7 mouse cellular contexts compared by ENCODE assay signal in the genomic region with DNA sequence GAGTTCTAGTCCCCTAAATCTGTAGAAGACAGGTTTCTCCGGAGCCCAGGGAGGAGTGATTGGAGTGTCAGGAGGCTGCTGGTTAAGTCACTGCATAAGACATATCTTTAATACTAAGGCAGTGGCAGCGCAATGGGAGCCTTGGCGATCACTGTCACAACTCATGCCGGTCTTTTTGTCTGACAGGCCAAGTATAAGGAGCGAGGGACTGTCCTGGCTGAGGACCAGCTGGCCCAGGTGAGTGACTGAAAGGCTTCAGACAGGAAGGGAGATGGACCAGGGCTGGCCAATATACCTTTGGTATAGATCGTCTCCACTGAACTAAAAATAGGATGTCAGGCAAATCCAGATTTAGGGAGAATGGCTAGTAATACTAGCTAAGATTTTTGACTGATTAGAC. TPM values are rescaled to one million over a fixed set of nuclear protein-coding genes. Genes with fewer than 3 reads are reported as not detected.
DNase-seq lines count a peak whose midpoint lies in the region; ATAC-seq and TF ChIP-seq lines count a peak whose summit lies in the region.

No protein-coding gene starts in this region.

- TF ChIP-seq CTCF in lung, adult 2 months (IDR thresholded peaks at IDR 0.05; ENCODE audit: insufficient read depth, low read length), result no peak
- TF ChIP-seq CTCF in cortical plate, adult 2 months (IDR thresholded peaks at IDR 0.05; ENCODE audit: extremely low read depth, insufficient read depth, low read length), result no peak

- no peak for TF ChIP-seq POLR2A in lung, adult 2 months (IDR thresholded peaks at IDR 0.05; ENCODE audit: borderline replicate concordance, extremely low read depth, low read depth, low read length)
- no peak for TF ChIP-seq POLR2A in cortical plate, adult 2 months (IDR thresholded peaks at IDR 0.05; ENCODE audit: extremely low read depth, insufficient read depth, low read length)

- H3K4me3 ChIP-seq in lung, adult 2 months (replicated peaks; ENCODE audit: extremely low read depth, low read depth, low read length), result peak overlapping the region; percentile 100
- peak overlapping the region; percentile 72 for H3K4me3 ChIP-seq in cortical plate, adult 2 months (ENCODE audit: insufficient read depth, low read length)
- peak overlapping the region; percentile 77 for H3K4me3 ChIP-seq in hindbrain, embryonic 10.5 days
- H3K4me3 ChIP-seq in macrophage (ENCODE audit: inconsistent target), result peak overlapping the region; percentile 98

- DNase-seq in lung, adult 2 months, result no peak
- no peak for DNase-seq in lung, postnatal 25 days (ENCODE audit: low spot score)
- DNase-seq in hindbrain, embryonic 10.5 days (ENCODE audit: low spot score), result no peak
- DNase-seq in right cerebral cortex, postnatal 36 days (ENCODE audit: low spot score in 2 of 2), result no peak

- no peaks in the 10 kb centered on the region for H3K27me3 ChIP-seq in hindbrain, embryonic 10.5 days (ENCODE audit: insufficient read depth, poor library complexity, severe bottlenecking)

- peaks cover 30% of the 10 kb centered on the region for H3K36me3 ChIP-seq in hindbrain, embryonic 10.5 days
- peaks cover 19% of the 10 kb centered on the region for H3K36me3 ChIP-seq in macrophage (ENCODE audit: inconsistent target)

- H3K4me1 ChIP-seq in lung, adult 2 months (ENCODE audit: control insufficient read depth, insufficient read depth, low read length), result peaks cover 9% of the 10 kb centered on the region
- peaks cover 2% of the 10 kb centered on the region; the same call in 1 of the 2 replicates for H3K4me1 ChIP-seq in cortical plate, adult 2 months (ENCODE audit: control insufficient read depth, insufficient read depth, low read length)
- peaks cover 23% of the 10 kb centered on the region for H3K4me1 ChIP-seq in hindbrain, embryonic 10.5 days (replicated peaks)

- H3K79me2 ChIP-seq in macrophage (ENCODE audit: inconsistent target), result peaks cover 24% of the 10 kb centered on the region

- no peaks in the 10 kb centered on the region for H3K9me3 ChIP-seq in hindbrain, embryonic 10.5 days

- H3K27ac ChIP-seq in cortical plate, adult 2 months (ENCODE audit: insufficient read depth, low read length), result no peak overlapping the region
- peak overlapping the region; percentile 89 for H3K27ac ChIP-seq in hindbrain, embryonic 10.5 days
- peak overlapping the region; percentile 28; the same call in 1 of the 2 replicates for H3K27ac ChIP-seq in macrophage

- no peak for ATAC-seq in activated CD4-positive, CD25-positive, alpha-beta regulatory T cell, adult 4 months

- 7% methylated on average over 6 of the region's 6 CpGs for WGBS in lung, adult 2 months
- 12% methylated on average over 6 of the region's 6 CpGs for WGBS in hindbrain, embryonic 10.5 days
- WGBS in macrophage (ENCODE audit: missing documents), result 12% methylated on average over 6 of the region's 6 CpGs

RNA-seq across cellular contexts. Expression of gene Snf8, which starts 0.4 kb away (rescaled TPM):
- 18.1 and 24.1 TPM in 2 replicates for polyA plus RNA-seq in lung, adult 2 months (2012; rRNA removed)
- 94.2 and 96.9 TPM in 2 replicates for polyA plus RNA-seq in cortical plate, adult 2 months (2012; rRNA removed)
- 118 and 126 TPM in 2 replicates for polyA plus RNA-seq in hindbrain, embryonic 10.5 days (2016; fragmentation: Nextera tagmentation; extraction: Ambion mirVana)
- 10 to 100 TPM; 27.4 to 71.1 (median 53.8) TPM for total RNA-seq in macrophage (2018; cell fraction: chromatin; rRNA removed)
- 100 to 1,000 TPM in 4 of 26 experiments, 10 to 100 TPM in 22; 76.1 to 112 (median 90.6) TPM for total RNA-seq in macrophage (2018; cell fraction: cytosol; rRNA removed)
- total RNA-seq in macrophage (2018; cell fraction: nucleus; rRNA removed), result 10 to 100 TPM; 30.2 to 56.7 (median 44.0) TPM
- polyA plus RNA-seq in macrophage (2018), result 81.3 to 105 TPM (median 84.8 TPM) in 3 replicates
- 10 to 100 TPM; 39.3 to 54.1 TPM for polyA plus RNA-seq in activated CD4-positive, CD25-positive, alpha-beta regulatory T cell, adult 4 months (2017; shearing (Covaris generic))

RNA-seq across cellular contexts. Expression of gene Gip, which starts 10.8 kb away (rescaled TPM):
- not detected in 2 replicates for polyA plus RNA-seq in lung, adult 2 months (2012; rRNA removed)
- polyA plus RNA-seq in cortical plate, adult 2 months (2012; rRNA removed), result not detected in 2 replicates
- not detected in 2 replicates for polyA plus RNA-seq in hindbrain, embryonic 10.5 days (2016; fragmentation: Nextera tagmentation; extraction: Ambion mirVana)
- total RNA-seq in macrophage (2018; cell fraction: chromatin; rRNA removed), result not detected
- not detected for total RNA-seq in macrophage (2018; cell fraction: cytosol; rRNA removed)
- not detected for total RNA-seq in macrophage (2018; cell fraction: nucleus; rRNA removed)
- polyA plus RNA-seq in macrophage (2018), result not detected in 3 replicates
- not detected for polyA plus RNA-seq in activated CD4-positive, CD25-positive, alpha-beta regulatory T cell, adult 4 months (2017; shearing (Covaris generic))

RNA-seq across cellular contexts. Expression of gene Igf2bp1, which starts 29.4 kb away (rescaled TPM):
- polyA plus RNA-seq in lung, adult 2 months (2012; rRNA removed), result 1.4 and 1.6 TPM in 2 replicates
- polyA plus RNA-seq in cortical plate, adult 2 months (2012; rRNA removed), result 0.02 and 0.15 TPM in 2 replicates
- polyA plus RNA-seq in hindbrain, embryonic 10.5 days (2016; fragmentation: Nextera tagmentation; extraction: Ambion mirVana), result 167 and 186 TPM in 2 replicates
- under 1 TPM in 6 of 26 experiments, not detected in 20; 0.08 to 0.94 (median 0.44) TPM for total RNA-seq in macrophage (2018; cell fraction: chromatin; rRNA removed)
- under 1 TPM in 3 of 26 experiments, not detected in 23; under 0.01 to 0.10 (median 0.05) TPM for total RNA-seq in macrophage (2018; cell fraction: cytosol; rRNA removed)
- under 1 TPM in 3 of 26 experiments, not detected in 23; 0.08 to 0.40 (median 0.14) TPM for total RNA-seq in macrophage (2018; cell fraction: nucleus; rRNA removed)
- polyA plus RNA-seq in macrophage (2018), result not detected in 3 replicates
- under 1 TPM in 1 of 2 experiments, not detected in 1; 0.24 TPM for polyA plus RNA-seq in activated CD4-positive, CD25-positive, alpha-beta regulatory T cell, adult 4 months (2017; shearing (Covaris generic))

RNA-seq across cellular contexts. Expression of gene Ube2z, which starts 30.1 kb away (rescaled TPM):
- 31.1 and 38.1 TPM in 2 replicates for polyA plus RNA-seq in lung, adult 2 months (2012; rRNA removed)
- polyA plus RNA-seq in cortical plate, adult 2 months (2012; rRNA removed), result 47.7 and 49.4 TPM in 2 replicates
- polyA plus RNA-seq in hindbrain, embryonic 10.5 days (2016; fragmentation: Nextera tagmentation; extraction: Ambion mirVana), result 28.6 and 28.7 TPM in 2 replicates
- 10 to 100 TPM; 21.4 to 70.6 (median 33.0) TPM for total RNA-seq in macrophage (2018; cell fraction: chromatin; rRNA removed)
- 10 to 100 TPM; 47.6 to 87.1 (median 53.3) TPM for total RNA-seq in macrophage (2018; cell fraction: cytosol; rRNA removed)
- 10 to 100 TPM; 29.5 to 80.1 (median 51.4) TPM for total RNA-seq in macrophage (2018; cell fraction: nucleus; rRNA removed)
- 33.4 to 44.7 TPM (median 40.1 TPM) in 3 replicates for polyA plus RNA-seq in macrophage (2018)
- 1 to 10 TPM; 8.5 to 9.1 TPM for polyA plus RNA-seq in activated CD4-positive, CD25-positive, alpha-beta regulatory T cell, adult 4 months (2017; shearing (Covaris generic))

RNA-seq across cellular contexts. Expression of gene Atp5g1, which starts 40.3 kb away (rescaled TPM):
- 235 and 352 TPM in 2 replicates for polyA plus RNA-seq in lung, adult 2 months (2012; rRNA removed)
- 448 and 494 TPM in 2 replicates for polyA plus RNA-seq in cortical plate, adult 2 months (2012; rRNA removed)
- polyA plus RNA-seq in hindbrain, embryonic 10.5 days (2016; fragmentation: Nextera tagmentation; extraction: Ambion mirVana), result 582 and 586 TPM in 2 replicates
- total RNA-seq in macrophage (2018; cell fraction: chromatin; rRNA removed), result 10 to 100 TPM in 2 of 26 experiments, 1 to 10 TPM in 22, under 1 TPM in 2; 0.76 to 16.5 (median 3.3) TPM
- 100 to 1,000 TPM in 10 of 26 experiments, 10 to 100 TPM in 16; 76.6 to 129 (median 95.2) TPM for total RNA-seq in macrophage (2018; cell fraction: cytosol; rRNA removed)
- 10 to 100 TPM in 19 of 26 experiments, 1 to 10 TPM in 7; 4.3 to 29.3 (median 14.0) TPM for total RNA-seq in macrophage (2018; cell fraction: nucleus; rRNA removed)
- polyA plus RNA-seq in macrophage (2018), result 39.0 to 216 TPM (median 98.4 TPM) in 3 replicates
- polyA plus RNA-seq in activated CD4-positive, CD25-positive, alpha-beta regulatory T cell, adult 4 months (2017; shearing (Covaris generic)), result 100 to 1,000 TPM; 362 to 459 TPM

Comparison
In these comparisons a context has a peak if more than half of its experiments do, and no peak if none do; other contexts are left out.
1. RNA of gene Igf2bp1, which starts 29.4 kb away (polyA plus RNA-seq): 167 to 186 TPM in hindbrain, embryonic 10.5 days; 1.4 to 1.6 TPM in lung, adult 2 months, 0.24 TPM in activated CD4-positive, CD25-positive, alpha-beta regulatory T cell, adult 4 months, 0.02 to 0.15 TPM in cortical plate, adult 2 months and not detected in macrophage; every median in the first group is over 10 times any median in the second.
2. Peak in every context shown above with its lines, with median percentiles within 50 percentile points of each other: H3K4me3 ChIP-seq.